Mouse (Mus musculus): ENCODE measurements around the gene Dgat2.
A peak's percentile ranks its signal among the peaks of the same experiment; 100 is the strongest.

The Dgat2 gene

DNA sequence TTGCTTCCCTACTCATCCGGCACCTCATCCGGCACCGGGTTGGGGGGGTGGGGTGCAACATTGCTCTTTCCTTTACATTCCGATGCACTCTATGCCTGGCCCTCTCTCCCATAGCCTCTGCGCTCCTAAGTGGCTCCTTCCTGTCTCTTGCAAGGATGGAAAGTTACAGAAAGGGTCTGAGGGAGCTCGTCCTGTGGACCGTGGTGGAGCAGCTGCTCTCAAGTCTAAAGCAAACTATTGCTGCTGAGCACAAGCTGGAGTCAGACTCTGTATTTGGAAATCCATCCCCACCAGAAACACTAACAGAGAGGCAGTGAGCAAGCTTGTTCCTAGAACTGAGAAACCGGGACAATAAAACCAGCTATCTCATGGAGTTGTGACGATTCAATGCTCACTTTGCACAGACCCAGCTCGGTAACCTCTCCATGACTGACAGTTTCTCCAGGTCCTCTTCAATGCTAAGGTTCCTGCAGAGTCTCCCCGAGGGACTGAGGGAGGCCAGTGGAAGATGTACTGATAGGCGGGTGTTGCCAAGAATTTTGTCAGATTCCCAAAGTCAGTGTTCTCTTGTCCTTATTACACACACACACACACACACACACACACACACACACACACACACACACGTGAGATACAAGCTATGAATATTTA, 42.6 kb downstream of the Dgat2 start:
- peak; percentile 3 for DNase-seq (ENCODE audit: low read depth, low spot score)

DNA sequence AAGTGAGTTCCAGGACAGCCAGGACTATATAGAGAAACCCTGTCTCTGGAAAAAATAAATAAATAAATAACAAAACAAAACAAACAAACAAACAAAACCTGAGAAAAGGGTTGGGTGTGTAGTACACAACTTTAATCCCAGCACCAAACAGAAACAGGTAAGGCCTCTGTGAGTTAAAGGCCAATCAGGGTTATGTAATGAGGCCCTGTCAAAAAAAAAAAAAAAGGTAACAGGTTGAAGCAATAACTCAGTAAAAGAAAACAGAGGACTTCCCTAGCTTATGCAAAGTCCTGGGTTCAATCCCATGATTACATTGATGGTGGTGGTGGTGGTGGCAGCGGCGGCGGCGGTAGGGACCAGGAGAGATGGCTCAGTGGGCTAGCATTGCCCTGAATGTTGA, 45.0 kb downstream of the Dgat2 start:
- DNase-seq (ENCODE audit: low read depth, low spot score) = no peak

DNA sequence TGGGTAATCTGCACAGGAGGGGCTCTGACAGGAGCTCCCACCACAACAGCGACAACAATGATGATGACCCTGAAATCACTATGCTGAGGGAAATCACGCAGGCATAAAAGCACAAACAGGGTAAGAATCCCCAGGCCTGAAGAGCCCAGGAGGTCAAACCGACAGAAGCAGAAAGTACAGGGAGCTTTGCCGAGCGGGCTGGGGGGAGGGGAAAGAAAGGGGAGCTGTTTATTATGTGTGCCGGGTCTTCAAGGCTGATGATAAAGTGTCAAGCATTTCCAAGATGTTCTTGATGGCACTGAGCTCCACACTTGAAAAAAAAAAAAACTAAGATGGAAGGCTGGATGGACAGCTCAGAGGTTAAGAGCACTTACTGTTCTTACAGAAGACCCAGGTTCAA, 45.7 kb downstream of the Dgat2 start:
- no peak for DNase-seq (ENCODE audit: low read depth, low spot score)

DNA sequence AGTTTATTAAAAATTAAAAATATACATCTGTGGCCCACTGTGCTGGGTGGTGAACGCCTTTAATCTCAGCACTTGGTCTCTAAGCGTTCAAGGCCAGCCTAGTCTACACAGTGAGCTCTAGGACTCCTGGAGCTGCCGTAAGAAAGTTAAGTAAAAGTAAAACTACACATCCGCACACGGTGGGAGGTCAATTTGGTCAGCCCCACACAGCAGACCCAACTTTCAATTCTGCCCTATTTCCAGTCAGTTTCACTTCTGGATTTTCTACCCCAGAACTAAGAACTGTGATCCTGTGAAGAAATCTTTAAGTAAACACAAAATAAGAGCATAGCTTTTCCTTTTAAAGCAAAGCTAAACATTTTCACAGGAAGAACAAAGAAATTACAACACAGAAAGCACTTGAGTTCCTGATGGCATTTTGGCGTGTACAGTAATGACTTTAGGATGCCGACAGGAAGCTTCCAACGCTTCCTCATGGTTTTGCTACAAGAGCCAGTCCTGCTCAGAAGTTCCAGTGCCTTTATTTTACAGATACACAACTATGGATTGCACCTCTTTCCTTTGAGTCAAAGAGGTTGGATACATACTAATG, 48.6 kb downstream of the Dgat2 start:
- no peak for DNase-seq (ENCODE audit: low read depth, low spot score)

DNA sequence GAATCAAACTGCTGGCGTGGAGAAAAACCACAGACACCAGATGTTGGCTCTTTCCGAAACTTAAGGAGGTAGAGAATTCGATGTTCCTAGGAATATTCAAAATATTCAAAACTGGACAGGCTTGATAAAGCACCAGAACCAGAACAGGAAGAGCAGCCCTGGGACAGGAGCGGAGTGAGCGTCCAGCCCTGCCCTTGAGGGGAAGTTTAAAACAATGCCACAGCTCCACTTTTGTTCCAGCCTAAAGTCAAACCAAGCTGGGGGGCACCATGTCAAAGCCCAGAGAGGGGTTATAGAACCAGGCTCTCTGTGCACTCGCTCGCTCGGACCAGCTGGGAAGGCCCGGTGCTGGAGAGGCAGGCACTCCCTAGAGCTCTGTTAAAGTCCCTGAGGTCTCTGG, 49.9 kb downstream of the Dgat2 start:
- no peak for DNase-seq (ENCODE audit: low read depth, low spot score)

DNA sequence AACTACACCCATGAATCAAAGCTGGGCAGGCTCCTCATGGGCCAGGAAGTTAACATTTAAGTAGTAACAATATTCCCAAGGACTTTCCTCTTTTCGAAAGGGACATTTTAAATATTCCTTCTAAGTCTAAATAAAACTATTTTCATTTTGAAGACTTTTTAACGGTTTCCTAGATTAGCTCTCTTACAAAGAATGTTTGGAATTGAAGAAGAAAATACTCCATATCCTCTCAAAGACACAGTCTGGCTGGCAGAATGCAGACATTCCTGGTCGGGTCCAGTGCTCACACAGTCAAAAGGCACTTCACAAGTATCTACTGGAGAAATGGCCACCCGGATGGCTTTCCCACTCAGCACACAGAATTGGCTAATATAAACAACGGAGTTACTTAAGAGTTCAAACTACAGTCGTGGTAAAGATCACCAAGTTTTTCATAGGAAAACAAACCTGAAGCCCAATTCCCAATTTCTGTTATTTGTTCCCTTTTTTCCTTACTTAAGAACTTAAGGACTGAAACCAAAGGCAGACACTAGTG, 50.6 kb downstream of the Dgat2 start:
- no peak for DNase-seq (ENCODE audit: low read depth, low spot score)

DNA sequence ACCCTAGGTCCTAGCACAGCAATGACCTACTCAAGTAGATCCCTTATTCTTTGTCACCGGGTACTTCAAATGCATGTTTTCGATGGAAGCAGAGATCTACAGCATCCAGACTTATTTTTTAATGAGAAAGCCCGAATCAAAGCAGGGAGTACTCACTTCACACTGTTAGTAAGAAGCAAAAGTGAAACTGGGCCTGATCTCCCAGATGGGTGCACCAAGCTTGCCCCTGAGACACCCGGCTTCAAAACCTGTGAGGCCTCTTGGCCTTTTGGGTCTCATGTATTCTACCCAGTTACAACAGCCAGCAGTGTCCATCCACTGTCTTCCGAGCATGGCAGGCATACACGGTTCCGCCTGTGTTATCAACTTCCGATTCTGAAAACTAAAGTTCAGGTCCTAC, 53.6 kb downstream of the Dgat2 start:
- no peak for DNase-seq (ENCODE audit: low read depth, low spot score)

DNA sequence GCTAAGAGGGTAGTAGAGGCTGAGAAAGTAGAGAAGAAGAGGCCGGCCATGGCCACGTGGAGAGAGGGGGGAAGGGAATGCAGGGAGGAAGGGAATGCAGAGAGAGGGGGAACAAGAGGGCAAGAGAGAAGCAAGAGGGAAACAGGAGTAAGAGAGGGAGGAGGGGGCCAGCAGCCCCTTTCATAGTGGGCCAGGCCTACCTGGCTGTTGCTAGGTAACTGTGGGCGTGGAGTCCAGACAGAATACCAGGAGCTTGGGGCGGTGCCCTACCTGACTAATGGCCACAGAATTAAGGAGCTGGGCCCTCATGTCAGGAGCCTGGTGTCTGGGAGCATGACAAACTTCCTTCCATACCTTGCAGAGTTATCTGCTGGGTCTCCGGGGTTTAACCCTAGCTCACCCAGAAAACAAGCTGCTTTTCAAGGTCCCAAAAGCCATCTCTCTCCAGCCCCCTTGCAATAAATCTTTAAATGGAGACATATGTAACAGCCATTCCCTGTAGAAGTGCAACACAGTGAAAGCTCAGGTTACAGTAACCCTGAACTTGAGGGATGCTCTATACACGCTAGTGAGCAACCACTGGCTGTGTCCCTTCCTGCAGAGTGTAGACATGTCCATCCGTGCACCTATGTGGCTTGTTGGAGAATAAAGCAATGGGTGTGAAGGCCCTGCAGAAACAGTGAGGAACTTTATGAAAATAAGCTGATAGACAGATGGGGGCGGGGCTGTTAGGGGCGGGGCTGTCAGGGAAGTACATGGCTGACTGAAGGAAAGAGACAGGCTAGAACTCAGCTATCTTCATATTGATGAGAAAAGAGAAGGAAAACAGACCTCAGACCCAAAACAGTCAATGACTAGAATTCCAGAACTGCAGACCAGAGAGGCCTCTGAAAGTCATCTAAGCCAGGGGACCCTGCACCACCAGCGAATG, 54.2 kb downstream of the Dgat2 start:
- DNase-seq (ENCODE audit: low read depth, low spot score) = no peak

DNA sequence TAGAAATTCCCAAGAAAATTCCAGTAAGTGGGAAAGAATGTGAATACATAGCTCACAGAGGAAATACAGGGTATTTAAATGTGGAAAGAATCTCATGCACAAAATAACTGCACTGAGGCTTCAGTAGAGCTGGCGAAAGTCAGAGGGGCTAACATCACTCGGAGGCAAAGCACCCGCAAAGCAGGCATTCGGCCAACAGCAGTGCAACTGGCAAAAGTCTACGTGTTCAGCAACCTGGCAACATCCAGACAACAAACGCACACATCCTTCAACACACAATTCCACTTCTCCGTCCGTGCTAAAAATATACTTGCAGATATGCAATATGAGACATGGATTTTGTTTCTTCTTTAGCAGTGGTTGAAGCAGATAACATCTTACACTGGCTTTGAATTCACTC, 56.5 kb downstream of the Dgat2 start:
- DNase-seq (ENCODE audit: low read depth, low spot score) = no peak

DNA sequence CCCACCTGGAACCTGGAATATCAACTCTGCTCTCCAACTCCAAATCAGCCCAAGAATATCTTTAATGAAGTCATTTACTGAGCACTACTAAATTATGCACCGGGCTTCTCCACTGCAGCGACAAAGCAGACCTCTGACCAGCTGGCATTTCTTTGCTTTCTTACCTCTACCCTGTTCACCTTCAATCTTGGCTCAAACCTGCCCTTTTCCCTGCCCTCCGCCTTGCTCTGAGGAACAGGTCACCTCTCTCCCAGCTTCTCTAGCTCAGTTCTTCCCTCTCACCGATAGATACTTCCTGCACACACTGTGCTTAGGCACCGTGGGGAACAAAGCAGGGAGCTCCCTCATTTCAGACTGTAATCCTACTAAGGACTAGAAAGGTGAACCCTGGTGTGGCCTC, 59.9 kb downstream of the Dgat2 start:
- no peak for DNase-seq (ENCODE audit: low read depth, low spot score)

DNA sequence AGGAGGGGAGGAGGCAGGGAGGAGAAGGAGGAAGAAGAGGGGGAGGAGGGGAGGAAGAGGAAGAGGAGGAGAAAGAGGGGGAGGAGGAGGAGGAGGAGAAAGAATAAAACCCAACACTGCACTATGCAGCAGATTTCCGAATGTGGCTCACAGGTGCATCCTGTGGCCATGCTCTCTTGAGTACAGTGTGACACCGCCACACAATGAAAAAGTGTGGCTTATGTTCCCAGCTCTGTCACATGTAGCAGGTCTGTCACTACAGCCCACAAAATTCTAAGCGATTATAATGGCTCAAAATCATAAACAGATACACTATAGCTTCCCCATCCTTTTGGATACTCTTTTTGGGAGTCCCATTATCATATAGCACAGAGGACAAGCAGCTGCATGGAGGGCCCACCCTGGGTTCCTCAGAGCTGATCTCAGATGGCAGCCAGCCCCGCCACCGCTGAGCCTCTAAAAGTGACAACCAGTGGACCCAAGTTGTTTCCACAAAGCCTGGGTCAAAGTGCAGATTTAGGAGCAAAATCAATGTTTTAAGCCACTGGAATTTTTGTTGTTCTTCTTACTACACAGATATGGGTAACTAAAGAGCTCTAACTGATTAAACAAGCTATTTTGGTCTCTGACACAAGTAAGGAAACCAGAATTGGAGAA, 61.5 kb downstream of the Dgat2 start:
- no peak for DNase-seq (ENCODE audit: low read depth, low spot score)

DNA sequence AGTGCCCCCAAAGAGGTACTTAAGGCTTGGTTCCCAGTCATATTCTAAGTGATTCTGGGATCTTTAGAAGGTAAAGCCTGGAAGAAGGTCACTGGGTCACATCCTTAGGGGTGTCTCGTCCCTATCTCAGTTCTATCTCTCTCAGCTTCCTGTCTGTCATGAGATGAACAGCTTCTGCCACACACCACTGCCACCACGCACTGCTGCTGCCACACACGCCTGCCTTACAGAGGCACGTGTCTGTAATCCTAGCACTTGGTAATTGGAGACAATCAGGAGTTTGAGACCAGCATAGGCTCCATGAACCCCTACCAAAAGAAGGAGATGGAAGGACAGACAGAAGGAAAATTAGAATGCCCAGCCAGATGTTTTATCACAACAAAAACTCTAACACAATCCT, 62.4 kb downstream of the Dgat2 start:
- DNase-seq (ENCODE audit: low read depth, low spot score) = no peak

DNA sequence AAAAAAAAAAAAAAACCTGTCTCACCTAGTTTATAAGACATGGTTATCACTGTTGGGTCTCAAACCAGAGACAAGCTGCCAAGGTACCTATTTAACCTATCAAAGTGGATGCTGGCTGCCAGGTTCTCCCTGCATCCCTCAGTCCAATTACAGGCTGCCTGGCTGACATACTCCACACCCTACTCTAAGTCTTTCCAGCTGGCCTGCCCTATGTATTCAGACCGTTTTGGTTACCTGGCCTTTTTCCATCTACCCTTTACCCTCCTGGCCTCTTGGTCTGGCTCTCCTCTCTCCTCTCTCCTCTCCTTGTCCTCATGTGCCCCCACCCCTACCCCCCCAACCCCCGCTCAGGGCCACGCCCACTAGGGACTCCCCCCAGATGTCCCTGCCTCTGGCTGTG, 65.7 kb downstream of the Dgat2 start:
- DNase-seq (ENCODE audit: low read depth, low spot score) = no peak

DNA sequence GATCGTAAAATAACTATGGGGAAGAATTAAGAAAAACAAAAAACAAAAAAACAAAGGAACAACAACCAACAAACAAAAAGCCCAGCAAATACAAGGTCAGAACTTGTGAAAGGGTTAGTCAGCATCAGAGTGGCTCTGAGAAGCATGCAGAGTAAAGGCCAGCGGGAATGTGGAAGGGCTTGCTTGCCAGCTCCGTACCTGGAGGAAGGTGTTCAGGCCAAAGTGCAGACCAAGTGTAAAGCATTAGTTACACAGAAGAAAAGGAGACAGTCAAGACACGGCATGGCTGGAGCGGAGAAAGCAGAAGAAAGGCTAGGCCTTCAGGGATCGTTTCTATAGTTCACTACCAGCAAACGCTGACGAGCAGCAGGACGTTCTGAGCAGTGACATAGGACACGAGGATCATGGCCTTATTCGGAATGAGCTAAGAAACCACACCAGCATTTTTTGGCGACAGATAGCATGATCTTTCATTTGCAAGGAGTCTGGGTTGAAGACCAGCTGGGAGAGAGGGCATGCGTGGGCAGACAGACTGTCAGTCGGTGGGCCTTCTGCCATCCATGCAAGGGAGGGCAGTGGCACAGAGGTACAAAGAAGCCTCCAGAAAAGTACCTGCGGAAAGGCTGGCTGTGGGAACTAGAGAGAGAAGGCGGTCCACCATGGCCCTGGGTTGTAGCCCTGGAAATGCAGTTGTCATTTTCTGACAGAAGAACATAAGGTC, 68.4 kb downstream of the Dgat2 start:
- DNase-seq (ENCODE audit: low read depth, low spot score) = no peak

DNA sequence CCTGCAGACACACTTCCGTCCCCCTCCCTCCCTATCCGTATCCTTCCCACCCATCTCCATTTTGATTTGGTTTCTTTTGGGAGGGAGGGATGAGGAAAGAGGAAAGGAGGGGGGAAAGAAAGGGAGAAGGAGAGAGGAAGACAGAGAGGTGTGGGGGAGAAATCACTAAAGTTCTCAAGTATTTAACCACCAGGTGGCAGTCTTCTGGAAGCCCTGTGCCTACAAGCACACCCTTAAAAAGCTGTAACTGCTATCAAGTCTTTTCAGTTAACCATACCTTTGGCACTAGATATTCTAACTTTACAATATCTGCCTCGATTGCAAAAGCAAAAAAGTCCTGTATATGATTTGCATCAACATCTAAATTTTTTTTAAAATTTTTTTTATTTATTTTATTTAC, 75.0 kb downstream of the Dgat2 start:
- no peak for DNase-seq (ENCODE audit: low read depth, low spot score)

DNA sequence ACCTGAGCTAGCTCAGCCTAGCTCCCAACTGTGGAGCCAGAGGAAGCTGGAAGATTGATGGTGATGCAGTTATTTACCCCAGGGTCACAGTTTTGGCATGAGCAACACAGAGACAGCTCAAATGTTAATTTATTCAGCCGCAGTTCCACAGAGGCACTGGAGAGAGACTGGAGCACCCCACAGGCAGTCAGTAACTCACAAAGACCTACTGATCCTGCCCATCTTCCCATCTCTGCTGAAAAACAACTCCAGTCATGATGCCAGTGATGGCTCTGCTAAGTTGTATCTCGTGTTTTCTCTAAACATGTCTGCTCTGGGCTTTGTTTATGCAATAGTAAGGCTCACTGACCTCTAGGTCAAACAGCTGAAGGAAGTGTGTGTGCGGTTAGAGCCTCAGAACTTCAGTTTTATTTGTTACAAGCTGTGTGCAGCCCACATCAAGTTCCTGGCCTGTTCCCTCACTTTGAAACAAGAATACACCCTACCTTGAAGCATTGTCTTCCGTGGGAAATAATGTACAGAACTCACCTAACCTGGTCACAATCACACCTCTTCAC, 75.7 kb downstream of the Dgat2 start:
- no peak for DNase-seq (ENCODE audit: low read depth, low spot score)
